Mouse (Mus musculus) intestine, embryonic 14.5 days (tissue): ENCODE measurements around the gene Lancl1. TPM values are rescaled to one million over a fixed set of nuclear protein-coding genes. Genes with fewer than 3 reads are reported as not detected.

Experiments used
- ATAC-seq: fragments of 200-750 bp; cut with Nextera tagmentation; replicated peaks from 2 replicates; pipeline ENCODE4 v1.8.0; 2017; ENCODE audit warnings: low read depth, moderate number of reproducible peaks, moderate TSS enrichment, moderate library complexity; ENCODE audit not compliant: low FRiP score, low TSS enrichment
- DNase-seq: peaks from one replicate; pipeline ENCODE4 v3.0.0-alpha.2; 2018; ENCODE audit warnings: low spot score
- H3K27ac ChIP-seq: fragments of 300-500 bp; sonication (generic); 2 replicates; pipeline ENCODE4 v1.5.1; 2014; ENCODE audit warnings: low read depth, mild to moderate bottlenecking, control low read depth
- H3K27me3 ChIP-seq: fragments of 300-500 bp; sonication (generic); replicated peaks from 2 replicates; pipeline ENCODE4 v1.6.1; 2014; ENCODE audit warnings: low read length, control low read depth; ENCODE audit not compliant: control insufficient read depth, insufficient read depth
- H3K36me3 ChIP-seq: fragments of 300-500 bp; sonication (generic); 2 replicates; pipeline ENCODE4 v1.6.1; 2014; ENCODE audit warnings: low read length, control low read depth; ENCODE audit not compliant: control insufficient read depth, insufficient read depth
- H3K4me1 ChIP-seq: fragments of 300-500 bp; sonication (generic); replicated peaks from 2 replicates; pipeline ENCODE4 v1.6.1; 2014; ENCODE audit warnings: low read length, control low read depth, mixed read lengths; ENCODE audit not compliant: control insufficient read depth, insufficient read depth
- H3K4me2 ChIP-seq: fragments of 300-500 bp; sonication (generic); 2 replicates; pipeline ENCODE4 v1.6.1; 2014; ENCODE audit warnings: low read length
- H3K4me3 ChIP-seq: fragments of 300-500 bp; sonication (generic); 2 replicates; pipeline ENCODE4 v1.5.1; 2014; ENCODE audit warnings: low read depth, low read length, control low read depth, mixed read lengths
- H3K9ac ChIP-seq: fragments of 300-500 bp; sonication (generic); 2 replicates; pipeline ENCODE4 v1.6.1; 2014; ENCODE audit warnings: mild to moderate bottlenecking, low read length
- H3K9me3 ChIP-seq: fragments of 300-500 bp; sonication (generic); 2 replicates; pipeline ENCODE4 v1.6.1; 2016; ENCODE audit warnings: low read length, control low read depth; ENCODE audit not compliant: control insufficient read depth
- WGBS: fragments of 180-500 bp; shearing (Covaris S2); extraction: QIAGEN DNeasy Blood & Tissue Kit; methylation state at CpG from one replicate; pipeline ENCODE4 v1.1.7; 2014; 5-methylcytosine and 5-hydroxymethylcytosine counted together
- polyA plus RNA-seq: library from polyadenylated mRNA; unstranded; fragments of >200 nt; fragmentation: Nextera tagmentation; extraction: Ambion mirVana; gene quantifications from 2 replicates; pipeline ENCODE4 v1.2.1, GENCODE M21; 2014

Lancl1 gene
- polyA plus RNA-seq, 1 experiment from 2014 or later, result 96.4 TPM

DNA sequence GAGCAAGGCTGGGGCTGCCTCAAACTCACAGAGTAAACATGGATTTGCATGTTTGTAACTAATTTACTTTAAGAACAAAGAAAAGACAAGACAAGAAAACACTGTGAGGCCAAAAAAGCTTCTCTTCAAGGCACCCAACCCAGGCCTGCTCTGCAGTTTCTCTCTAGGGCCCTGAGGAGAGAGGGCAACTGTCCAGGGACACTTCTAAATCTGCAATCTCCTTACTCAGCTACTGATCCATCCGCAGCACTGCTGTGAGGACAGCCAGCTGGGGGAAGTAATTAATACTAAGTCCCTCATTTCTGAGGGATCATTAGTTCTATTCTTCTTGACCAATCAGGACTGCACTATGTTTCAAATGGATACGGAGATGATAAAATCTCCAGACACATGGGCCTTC lies 12.5 kb downstream of the Lancl1 start:
- Histone ChIP-seq H3K9me3 (no peaks in the 10 kb centered on the region), H3K4me3 (no peak overlapping the region), H3K4me1 (no peaks in the 10 kb centered on the region), H3K4me2 (no peak overlapping the region), H3K36me3 (peaks cover 62% of the 10 kb centered on the region), H3K9ac (no peak overlapping the region), H3K27me3 (no peaks in the 10 kb centered on the region), H3K27ac (no peak overlapping the region)
- DNase-seq (no peak), ATAC-seq (no peak)
- WGBS, result 78% methylated on average over 2 of the region's 2 CpGs

GRCm38 (mm10) chr1:67022767-67023166 lies 15.9 kb downstream of the Lancl1 start:
- DNase-seq, result no peak
- Histone ChIP-seq H3K9ac (no peak overlapping the region), H3K27ac (no peak overlapping the region), H3K36me3 (peaks cover 52% of the 10 kb centered on the region), H3K9me3 (no peaks in the 10 kb centered on the region), H3K27me3 (no peaks in the 10 kb centered on the region), H3K4me2 (no peak overlapping the region), H3K4me3 (no peak overlapping the region), H3K4me1 (no peaks in the 10 kb centered on the region)
- WGBS, result 90% methylated on average over 2 of the region's 2 CpGs
- no peak for ATAC-seq

DNA sequence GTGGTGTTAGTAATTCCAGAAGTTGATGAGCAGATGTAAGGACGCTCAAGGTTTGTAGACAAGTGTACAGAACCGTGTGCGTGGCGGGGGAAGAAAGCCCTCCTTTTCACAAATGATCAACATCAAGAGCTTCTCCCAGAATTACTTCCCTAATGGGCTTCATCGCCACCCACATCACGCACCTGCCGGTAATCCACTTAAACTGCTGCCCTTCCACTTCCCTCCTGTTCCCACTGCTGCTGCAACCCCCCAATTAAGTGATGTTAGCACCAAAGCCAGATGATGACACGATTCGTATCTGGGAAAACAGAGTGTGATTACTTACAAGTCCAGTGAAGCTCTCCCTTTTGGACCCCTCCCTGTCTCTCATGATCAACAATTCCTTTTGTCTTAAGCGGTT lies 16.6 kb downstream of the Lancl1 start:
- Histone ChIP-seq H3K36me3 (peaks cover 45% of the 10 kb centered on the region), H3K9ac (no peak overlapping the region), H3K4me3 (no peak overlapping the region), H3K4me1 (no peaks in the 10 kb centered on the region), H3K27ac (no peak overlapping the region), H3K27me3 (no peaks in the 10 kb centered on the region), H3K9me3 (no peaks in the 10 kb centered on the region), H3K4me2 (no peak overlapping the region)
- 90% methylated on average over 10 of the region's 10 CpGs for WGBS
- DNase-seq, result no peak
- no peak for ATAC-seq

DNA sequence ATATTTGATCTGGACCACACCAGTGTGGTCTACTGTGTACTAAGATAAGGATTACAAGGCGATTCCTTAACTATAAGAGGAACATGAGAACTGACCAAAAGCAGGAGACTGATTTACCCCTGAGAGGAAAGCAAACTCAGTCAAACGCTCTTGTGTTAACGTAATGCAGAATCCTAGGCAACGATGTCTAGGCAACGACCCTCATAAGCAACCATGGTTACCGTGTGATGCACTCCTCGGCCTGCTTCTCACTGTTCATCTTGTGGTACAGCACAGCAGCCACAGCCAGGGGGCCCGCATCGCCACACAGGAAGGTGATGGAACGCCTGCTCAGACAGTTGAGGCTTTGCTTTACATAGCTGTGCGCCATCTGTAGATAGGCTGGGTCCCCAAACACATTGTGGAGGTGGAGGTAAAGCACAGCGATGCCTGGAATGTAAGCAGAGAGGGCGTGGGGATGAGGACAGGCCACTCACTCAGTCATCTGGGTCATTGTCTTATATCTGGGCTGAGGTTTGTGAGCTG lies 18.0 kb downstream of the Lancl1 start:
- no peak overlapping the region for H3K9ac ChIP-seq
- no peaks in the 10 kb centered on the region for H3K9me3 ChIP-seq
- ATAC-seq (no peak), DNase-seq (no peak)
- H3K27me3 ChIP-seq, result no peaks in the 10 kb centered on the region
- 80% methylated on average over 13 of the region's 13 CpGs for WGBS
- H3K4me3 ChIP-seq, result no peak overlapping the region
- no peak overlapping the region for H3K27ac ChIP-seq
- no peaks in the 10 kb centered on the region for H3K4me1 ChIP-seq
- H3K36me3 ChIP-seq, result peaks cover 46% of the 10 kb centered on the region
- H3K4me2 ChIP-seq, result no peak overlapping the region

DNA sequence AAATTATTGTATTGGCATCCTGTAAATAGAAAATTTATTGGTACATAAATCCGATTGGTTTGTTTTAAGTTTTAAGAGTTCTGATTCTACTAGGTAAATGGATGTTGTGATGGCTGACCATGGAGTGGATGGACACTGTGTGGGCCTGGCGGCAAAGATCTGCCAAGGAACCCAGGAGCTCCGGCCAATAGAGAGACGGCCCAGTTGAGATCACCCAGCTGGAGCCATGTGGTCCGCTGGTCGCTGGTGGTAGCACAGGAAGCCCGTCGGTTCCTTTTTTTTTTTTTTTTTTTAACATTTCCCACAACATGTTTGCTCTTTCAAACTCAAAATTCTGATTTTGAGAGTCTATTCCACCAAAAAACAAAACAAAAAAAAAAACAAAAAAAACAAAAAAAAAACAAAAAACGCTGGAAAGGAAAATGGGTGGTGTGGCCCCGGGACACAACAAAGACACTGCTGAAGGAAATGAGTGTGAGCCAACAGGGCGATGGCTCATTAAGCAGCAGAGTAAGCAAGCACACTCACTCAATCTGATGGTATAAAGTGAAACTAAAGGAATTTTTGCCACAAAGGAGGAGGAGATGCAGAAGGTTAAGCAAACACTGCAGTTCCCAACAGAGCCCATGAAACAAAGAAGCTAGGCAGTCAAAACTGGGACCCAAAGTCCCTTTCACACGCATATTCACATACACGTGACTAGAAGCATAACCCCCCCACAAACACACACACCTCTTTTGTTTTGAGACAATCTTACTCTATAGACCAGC lies 21.4 kb downstream of the Lancl1 start:
- no peak overlapping the region for H3K27ac ChIP-seq
- no peak overlapping the region for H3K9ac ChIP-seq
- H3K9me3 ChIP-seq, result no peaks in the 10 kb centered on the region
- no peaks in the 10 kb centered on the region for H3K4me1 ChIP-seq
- no peaks in the 10 kb centered on the region for H3K27me3 ChIP-seq
- DNase-seq (no peak), ATAC-seq (no peak)
- H3K4me3 ChIP-seq, result no peak overlapping the region
- H3K4me2 ChIP-seq, result no peak overlapping the region
- H3K36me3 ChIP-seq, result peaks cover 39% of the 10 kb centered on the region
- 90% methylated on average over 13 of the region's 13 CpGs for WGBS

DNA sequence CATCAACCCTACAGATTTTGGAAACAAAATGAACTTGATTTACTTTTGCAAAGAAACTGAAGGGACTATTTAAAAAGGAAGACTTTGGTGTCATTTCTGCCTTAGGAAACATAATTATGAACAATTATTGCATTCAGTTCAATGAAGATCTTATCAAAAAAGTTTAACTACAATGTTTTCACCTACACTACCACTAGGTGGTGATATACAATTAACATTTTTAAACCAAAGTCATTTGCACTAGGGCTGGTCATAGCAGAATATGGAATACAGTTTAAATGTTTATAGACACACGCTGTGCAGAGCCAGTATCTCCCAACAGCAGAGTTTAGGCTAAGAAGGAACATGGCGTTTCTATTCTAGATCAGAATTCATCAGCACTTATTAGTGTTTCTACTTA lies 24.5 kb downstream of the Lancl1 start:
- Histone ChIP-seq H3K9ac (no peak overlapping the region), H3K27ac (no peak overlapping the region), H3K4me3 (no peak overlapping the region), H3K27me3 (no peaks in the 10 kb centered on the region), H3K4me2 (no peak overlapping the region), H3K4me1 (no peaks in the 10 kb centered on the region), H3K9me3 (no peaks in the 10 kb centered on the region), H3K36me3 (peaks cover 16% of the 10 kb centered on the region; the same call in 1 of the 2 replicates)
- WGBS, result 50% methylated on average over 2 of the region's 2 CpGs
- ATAC-seq, result no peak
- DNase-seq, result no peak

GRCm38 (mm10) chr1:67010520-67010919 lies 28.2 kb downstream of the Lancl1 start:
- no peak overlapping the region for H3K4me2 ChIP-seq
- no peak overlapping the region for H3K27ac ChIP-seq
- 94% methylated on average over 3 of the region's 3 CpGs for WGBS
- H3K4me1 ChIP-seq, result no peaks in the 10 kb centered on the region
- no peaks in the 10 kb centered on the region for H3K27me3 ChIP-seq
- H3K36me3 ChIP-seq, result peaks cover 38% of the 10 kb centered on the region
- ATAC-seq (no peak), DNase-seq (no peak)
- H3K9ac ChIP-seq, result no peak overlapping the region
- no peaks in the 10 kb centered on the region for H3K9me3 ChIP-seq
- no peak overlapping the region for H3K4me3 ChIP-seq

- Histone ChIP-seq H3K4me1 (0 out of 2 replicates have a peak, but pooled peaks cover 4% of the 10 kb centered on the region), H3K27ac (no peak overlapping the region), H3K36me3 (peaks cover 63% of the 10 kb centered on the region), H3K9me3 (no peaks in the 10 kb centered on the region), H3K4me2 (no peak overlapping the region), H3K27me3 (no peaks in the 10 kb centered on the region), H3K4me3 (no peak overlapping the region), H3K9ac (no peak overlapping the region)
- WGBS, result 65% methylated on average over 3 of the region's 3 CpGs
- ATAC-seq, result no peak
- no peak for DNase-seq
Measured at GRCm38 (mm10) chr1:67003699-67004098, 35.0 kb downstream of the Lancl1 start.

- WGBS, result 73% methylated on average over 6 of the region's 6 CpGs
- Histone ChIP-seq H3K4me2 (no peak overlapping the region), H3K4me1 (0 out of 2 replicates have a peak, but pooled peaks cover 4% of the 10 kb centered on the region), H3K36me3 (peaks cover 49% of the 10 kb centered on the region), H3K9ac (no peak overlapping the region), H3K9me3 (no peaks in the 10 kb centered on the region), H3K27ac (no peak overlapping the region), H3K4me3 (no peak overlapping the region), H3K27me3 (no peaks in the 10 kb centered on the region)
- ATAC-seq (no peak), DNase-seq (no peak)
Measured at GRCm38 (mm10) chr1:67002226-67002625, 36.4 kb downstream of the Lancl1 start.
